Mouse (Mus musculus) midbrain, postnatal 0 days (tissue): ENCODE measurements around the gene Erc1. TPM values are rescaled to one million over a fixed set of nuclear protein-coding genes. Genes with fewer than 3 reads are reported as not detected.

ENCODE experiments used
- ATAC-seq: fragments of 200-750 bp; cut with Nextera tagmentation; 2 replicates; pipeline ENCODE4 v1.8.0; 2017; ENCODE audit warnings: moderate number of reproducible peaks, mild to moderate bottlenecking, moderate TSS enrichment, moderate library complexity; ENCODE audit not compliant: low FRiP score
- DNase-seq: peaks from one replicate; pipeline ENCODE4 v3.0.0-alpha.2; 2015; ENCODE audit warnings: low spot score
- H3K27ac ChIP-seq: fragments of 300-500 bp; sonication (generic); 2 replicates; pipeline ENCODE4 v1.5.1; 2014; ENCODE audit warnings: low read depth, mild to moderate bottlenecking, low read length, mixed read lengths
- H3K27me3 ChIP-seq: fragments of 300-500 bp; sonication (generic); 2 replicates; pipeline ENCODE4 v1.6.1; 2014; ENCODE audit warnings: low read length, control low read depth, mixed read lengths; ENCODE audit not compliant: insufficient read depth
- H3K36me3 ChIP-seq: fragments of 300-500 bp; sonication (generic); 2 replicates; pipeline ENCODE4 v1.6.1; 2014; ENCODE audit warnings: low read length, control low read depth, mixed read lengths; ENCODE audit not compliant: insufficient read depth
- H3K4me1 ChIP-seq: fragments of 300-500 bp; sonication (generic); 2 replicates; pipeline ENCODE4 v1.6.1; 2014; ENCODE audit warnings: mild to moderate bottlenecking, control low read depth, antibody characterized with exemption, low read length, mixed read lengths; ENCODE audit not compliant: insufficient read depth
- H3K4me2 ChIP-seq: fragments of 300-500 bp; sonication (generic); 2 replicates; pipeline ENCODE4 v1.6.1; 2014; ENCODE audit warnings: low read depth, mild to moderate bottlenecking, low read length, mixed read lengths; ENCODE audit not compliant: poor library complexity, severe bottlenecking
- H3K4me3 ChIP-seq: fragments of 300-500 bp; sonication (generic); 2 replicates; pipeline ENCODE4 v1.5.1; 2014; ENCODE audit warnings: low read depth, mild to moderate bottlenecking, low read length, moderate library complexity
- H3K9ac ChIP-seq: fragments of 300-500 bp; sonication (generic); replicated peaks from 2 replicates; pipeline ENCODE4 v1.6.1; 2014; ENCODE audit warnings: mild to moderate bottlenecking, low read length, moderate library complexity, mixed read lengths; ENCODE audit not compliant: poor library complexity, severe bottlenecking
- H3K9me3 ChIP-seq: fragments of 300-500 bp; sonication (generic); 2 replicates; pipeline ENCODE4 v1.6.1; 2016; ENCODE audit warnings: low read length, control low read depth
- CTCF ChIP-seq: IDR thresholded peaks from 2 replicates; pipeline ENCODE4 v1.5.1; 2016; ENCODE audit warnings: antibody characterized with exemption, mild to moderate bottlenecking
- WGBS: fragments of 180-500 bp; shearing (Covaris S2); extraction: QIAGEN DNeasy Blood & Tissue Kit; methylation state at CpG from one replicate; pipeline ENCODE4 v1.1.7; 2014; 5-methylcytosine and 5-hydroxymethylcytosine counted together
- polyA plus RNA-seq: library from polyadenylated mRNA; unstranded; fragments of >200 nt; fragmentation: Nextera tagmentation; extraction: Ambion mirVana; gene quantifications from 2 replicates; pipeline ENCODE4 v1.2.1, GENCODE M21; 2015
- total RNA-seq: library from RNA; depleted of rRNA; stranded (reverse); fragments of >200 nt; gene quantifications from 2 replicates; pipeline ENCODE4 v1.2.3, GENCODE M21; 2014

The Erc1 gene
- total and polyA plus RNA-seq, 2 experiments from 2014 or later = 56.1 to 90.0 TPM

DNA sequence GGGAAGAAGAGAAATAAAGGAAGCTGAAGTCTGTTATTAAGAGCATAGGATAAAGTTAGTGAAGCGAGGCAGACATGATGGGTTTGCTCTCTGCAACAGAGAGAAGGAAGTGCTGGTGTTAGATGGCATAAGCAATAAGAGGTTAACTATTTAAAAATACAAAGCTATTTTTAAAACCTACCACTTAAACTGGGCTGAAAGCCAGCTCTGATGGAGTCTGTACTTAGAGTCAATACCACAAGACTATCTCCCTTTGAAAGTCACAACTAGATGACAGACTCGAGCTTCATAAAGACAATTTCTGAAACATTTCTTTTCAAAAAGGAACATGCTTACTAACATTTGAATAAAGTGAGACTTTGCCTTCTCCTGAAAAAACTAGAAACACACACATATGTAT, 134.0 kb downstream of the Erc1 start:
- Histone ChIP-seq H3K4me2 (no peak overlapping the region), H3K27ac (no peak overlapping the region), H3K9ac (no peak overlapping the region), H3K36me3 (peaks cover 14% of the 10 kb centered on the region), H3K4me1 (no peaks in the 10 kb centered on the region), H3K4me3 (no peak overlapping the region), H3K9me3 (no peaks in the 10 kb centered on the region), H3K27me3 (no peaks in the 10 kb centered on the region)
- ATAC-seq (no peak), DNase-seq (no peak)
- 96% methylated on average over 2 of the region's 2 CpGs for WGBS
- TF ChIP-seq CTCF = no peak

GRCm38 (mm10) chr6:119712486-119712885, 135.5 kb downstream of the Erc1 start:
- H3K36me3 ChIP-seq = peaks cover 7% of the 10 kb centered on the region; the same call in 1 of the 2 replicates
- H3K4me2 ChIP-seq = no peak overlapping the region
- H3K27me3 ChIP-seq = no peaks in the 10 kb centered on the region
- no peaks in the 10 kb centered on the region for H3K4me1 ChIP-seq
- no peak overlapping the region for H3K27ac ChIP-seq
- H3K4me3 ChIP-seq = no peak overlapping the region
- 81% methylated on average over 1 of the region's 1 CpGs for WGBS
- no peak for DNase-seq
- no peak for ATAC-seq
- H3K9me3 ChIP-seq = no peaks in the 10 kb centered on the region
- no peak overlapping the region for H3K9ac ChIP-seq
- no peak for TF ChIP-seq CTCF

- no peak for TF ChIP-seq CTCF
- Histone ChIP-seq H3K27me3 (no peaks in the 10 kb centered on the region), H3K4me2 (no peak overlapping the region), H3K4me1 (no peaks in the 10 kb centered on the region), H3K27ac (no peak overlapping the region), H3K9me3 (no peaks in the 10 kb centered on the region), H3K36me3 (peaks cover 7% of the 10 kb centered on the region; the same call in 1 of the 2 replicates), H3K9ac (no peak overlapping the region), H3K4me3 (no peak overlapping the region)
- DNase-seq = no peak
- no peak for ATAC-seq
- 82% methylated on average over 8 of the region's 8 CpGs for WGBS
Measured at GRCm38 (mm10) chr6:119711649-119712305, 136.2 kb downstream of the Erc1 start.

- no peak overlapping the region for H3K4me3 ChIP-seq
- H3K9ac ChIP-seq = no peak overlapping the region
- H3K36me3 ChIP-seq = peaks cover 7% of the 10 kb centered on the region; the same call in 1 of the 2 replicates
- H3K9me3 ChIP-seq = no peaks in the 10 kb centered on the region
- no peak overlapping the region for H3K4me2 ChIP-seq
- peak; percentile 58 for DNase-seq
- no peak overlapping the region for H3K27ac ChIP-seq
- H3K27me3 ChIP-seq = no peaks in the 10 kb centered on the region
- H3K4me1 ChIP-seq = no peaks in the 10 kb centered on the region
- no peak for ATAC-seq
- peak; percentile 69 for TF ChIP-seq CTCF
Measured at GRCm38 (mm10) chr6:119709552-119709951, 138.4 kb downstream of the Erc1 start.

DNA sequence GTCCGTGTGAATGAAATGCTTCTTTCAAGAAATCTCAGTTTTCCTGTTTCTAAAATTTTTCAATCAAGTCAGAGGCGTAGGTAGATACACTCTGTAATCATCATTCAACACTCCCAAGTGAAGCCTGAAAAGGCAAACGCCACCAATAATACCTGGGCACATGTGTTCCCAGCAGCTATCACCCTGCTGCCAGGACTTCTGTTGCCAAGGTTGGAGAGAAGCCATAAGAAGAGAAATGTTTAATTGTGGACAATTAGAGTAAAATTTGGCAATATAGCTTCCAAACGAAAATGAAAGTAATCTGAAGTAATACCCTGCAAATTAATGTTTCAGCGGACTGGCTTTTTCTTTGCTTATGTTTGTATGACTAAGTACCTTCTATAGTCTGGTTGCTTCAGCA, 140.1 kb downstream of the Erc1 start:
- H3K4me1 ChIP-seq = no peaks in the 10 kb centered on the region
- H3K4me3 ChIP-seq = no peak overlapping the region
- no peak overlapping the region for H3K9ac ChIP-seq
- WGBS = 86% methylated on average over 5 of the region's 5 CpGs
- H3K36me3 ChIP-seq = no peaks in the 10 kb centered on the region
- H3K27ac ChIP-seq = no peak overlapping the region
- ATAC-seq (no peak), DNase-seq (no peak)
- TF ChIP-seq CTCF = no peak
- H3K4me2 ChIP-seq = no peak overlapping the region
- no peaks in the 10 kb centered on the region for H3K9me3 ChIP-seq
- no peaks in the 10 kb centered on the region for H3K27me3 ChIP-seq

DNA sequence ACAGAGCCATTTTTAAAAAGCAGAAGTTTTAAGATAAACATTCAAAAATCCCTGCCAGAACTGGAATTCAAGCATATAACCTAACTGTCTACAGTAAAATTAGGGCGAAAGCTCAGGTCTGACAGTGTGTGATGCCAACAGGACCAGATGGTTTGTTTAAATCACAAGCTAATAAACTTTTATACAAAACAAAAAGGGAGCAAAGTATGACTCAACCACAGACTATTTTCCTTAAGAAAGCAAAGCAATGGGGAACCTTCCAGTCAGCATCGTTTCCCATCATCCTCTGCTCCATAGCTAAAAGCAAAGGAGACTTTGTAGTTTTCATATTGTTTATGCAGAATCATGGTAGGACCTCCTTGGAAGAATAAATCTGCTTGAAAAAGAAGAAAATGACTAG, 143.1 kb downstream of the Erc1 start:
- no peaks in the 10 kb centered on the region for H3K27me3 ChIP-seq
- 95% methylated on average over 2 of the region's 2 CpGs for WGBS
- no peak for TF ChIP-seq CTCF
- H3K4me2 ChIP-seq = no peak overlapping the region
- H3K4me1 ChIP-seq = no peaks in the 10 kb centered on the region
- no peaks in the 10 kb centered on the region for H3K36me3 ChIP-seq
- H3K9me3 ChIP-seq = no peaks in the 10 kb centered on the region
- H3K9ac ChIP-seq = no peak overlapping the region
- H3K4me3 ChIP-seq = no peak overlapping the region
- DNase-seq (no peak), ATAC-seq (no peak)
- H3K27ac ChIP-seq = no peak overlapping the region
